Mouse (Mus musculus): ENCODE data around the gene Rab1b.

DNA sequence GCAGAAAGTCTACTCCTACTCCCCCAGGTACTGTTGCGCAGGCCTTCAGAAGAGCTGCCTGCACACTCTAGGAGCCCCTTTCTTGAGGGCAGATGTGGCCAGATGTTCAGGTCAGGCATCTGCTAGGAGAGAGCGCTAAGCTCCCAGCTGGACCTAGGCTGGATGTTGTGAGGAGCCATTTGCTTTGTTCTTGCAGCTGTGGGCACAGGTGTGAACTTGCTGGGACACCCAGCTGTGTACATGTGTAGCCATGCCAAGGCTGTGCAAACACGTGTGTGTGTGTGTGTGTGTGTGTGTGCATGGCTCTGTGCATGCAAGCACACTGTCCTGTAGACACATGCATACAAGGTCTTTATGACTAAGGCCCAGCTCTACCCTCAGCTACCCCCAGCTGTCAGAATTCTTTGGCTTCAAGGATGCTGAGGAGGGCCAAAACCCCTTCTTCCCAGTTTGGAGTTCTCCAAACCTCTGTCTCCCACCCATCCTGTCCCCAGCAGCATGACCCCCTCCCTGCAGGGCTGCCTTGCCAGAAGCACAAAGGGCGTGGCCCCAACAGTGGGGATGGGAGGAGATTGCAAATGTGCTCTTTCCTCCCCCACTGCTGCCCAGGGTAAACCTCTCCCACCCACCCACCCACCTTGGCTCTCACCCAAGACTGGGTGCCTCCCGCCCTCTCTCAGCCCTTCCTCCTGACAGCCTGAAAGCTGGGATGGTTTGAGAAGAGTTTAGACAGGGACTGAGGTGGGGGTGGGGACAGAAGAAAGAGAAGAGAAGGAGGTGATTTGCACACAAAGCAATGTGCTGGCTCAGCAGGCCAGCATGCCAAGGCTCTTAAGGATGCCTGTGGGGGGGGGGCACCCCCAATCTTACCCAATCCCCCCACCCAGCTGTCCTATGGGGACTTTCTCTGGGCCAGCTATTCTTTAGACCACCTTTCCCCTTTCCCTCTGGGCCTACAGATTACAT lies 46.2 kb downstream of the Rab1b start:
- no peak for TF ChIP-seq CTCF (IDR thresholded peaks at IDR 0.05; ENCODE audit: extremely low read depth, insufficient read depth, low read length)
- no peak for TF ChIP-seq POLR2A (IDR thresholded peaks at IDR 0.05; ENCODE audit: extremely low read depth, insufficient read depth, low read length)
